Mouse (Mus musculus): ENCODE results near the gene Ankra2. TPM values are rescaled to one million over a fixed set of nuclear protein-coding genes. Genes with fewer than 3 reads are reported as not detected.

Ankra2 gene
- total RNA-seq, 2 experiments from 2014 or later = 22.0 to 24.8 TPM

Other genes with a start within 250 kb of the Ankra2 start
- 1 to 10 TPM; 4.8 to 5.9 TPM for gene Arhgef28, start 56.6 kb upstream of the Ankra2 start, total RNA-seq (2021)
- 1 to 10 TPM; 8.4 to 9.9 TPM for gene Utp15, start within 50 bp of the Ankra2 start, total RNA-seq (2021)
- not detected for gene Gm21976, start 16.8 kb downstream of the Ankra2 start, total RNA-seq (2021)
- 100 to 1,000 TPM; 364 to 369 TPM for gene Btf3, start 53.9 kb downstream of the Ankra2 start, total RNA-seq (2021)
- under 1 TPM; 0.44 to 0.60 TPM for gene Foxd1, start 91.2 kb downstream of the Ankra2 start, total RNA-seq (2021)
- not detected for gene Gm10320, start 228.9 kb downstream of the Ankra2 start, total RNA-seq (2021)